Mouse (Mus musculus): ENCODE measurements around the gene Sub1.
A peak's percentile ranks its signal among the peaks of the same experiment; 100 is the strongest.

Gene Sub1

GRCm38 (mm10) chr15:11996883-11997282, at the start of gene Sub1:
TSS of gene Sub1 (minus strand) at chr15:11996983.
- DNase-seq (ENCODE audit: low spot score), result no peak

- no peak for DNase-seq (ENCODE audit: low spot score)
Observed at GRCm38 (mm10) chr15:12040407-12040710, 43.6 kb upstream of the Sub1 start.

- no peak for DNase-seq (ENCODE audit: low spot score)
Observed at GRCm38 (mm10) chr15:12039671-12040406, 43.1 kb upstream of the Sub1 start.

GRCm38 (mm10) chr15:12039256-12039655, 42.5 kb upstream of the Sub1 start:
- no peak for DNase-seq (ENCODE audit: low spot score)

- DNase-seq (ENCODE audit: low spot score), result no peak
Observed at GRCm38 (mm10) chr15:12037866-12038625, 41.3 kb upstream of the Sub1 start.

GRCm38 (mm10) chr15:12037217-12037616, 40.4 kb upstream of the Sub1 start:
- DNase-seq (ENCODE audit: low spot score), result peak; percentile 25

- DNase-seq (ENCODE audit: low spot score), result no peak
Observed at GRCm38 (mm10) chr15:12036675-12037074, 39.9 kb upstream of the Sub1 start.

GRCm38 (mm10) chr15:12034317-12034716, 37.5 kb upstream of the Sub1 start:
- no peak for DNase-seq (ENCODE audit: low spot score)

- no peak for DNase-seq (ENCODE audit: low spot score)
Observed at GRCm38 (mm10) chr15:12033155-12033554, 36.4 kb upstream of the Sub1 start.

GRCm38 (mm10) chr15:12032512-12032911, 35.7 kb upstream of the Sub1 start:
- no peak for DNase-seq (ENCODE audit: low spot score)

GRCm38 (mm10) chr15:12031861-12032260, 35.1 kb upstream of the Sub1 start:
- no peak for DNase-seq (ENCODE audit: low spot score)

GRCm38 (mm10) chr15:12030221-12030620, 33.4 kb upstream of the Sub1 start:
- no peak for DNase-seq (ENCODE audit: low spot score)

GRCm38 (mm10) chr15:12027807-12028206, 31.0 kb upstream of the Sub1 start:
- no peak for DNase-seq (ENCODE audit: low spot score)

GRCm38 (mm10) chr15:12026932-12027450, 30.2 kb upstream of the Sub1 start:
- no peak for DNase-seq (ENCODE audit: low spot score)

GRCm38 (mm10) chr15:12026026-12026425, 29.2 kb upstream of the Sub1 start:
- no peak for DNase-seq (ENCODE audit: low spot score)

- DNase-seq (ENCODE audit: low spot score), result no peak
Observed at GRCm38 (mm10) chr15:12025341-12025740, 28.6 kb upstream of the Sub1 start.

- no peak for DNase-seq (ENCODE audit: low spot score)
Observed at GRCm38 (mm10) chr15:12024791-12025268, 28.0 kb upstream of the Sub1 start.

- DNase-seq (ENCODE audit: low spot score), result no peak
Observed at GRCm38 (mm10) chr15:12019443-12019842, 22.7 kb upstream of the Sub1 start.

GRCm38 (mm10) chr15:12018428-12018757, 21.6 kb upstream of the Sub1 start:
- DNase-seq (ENCODE audit: low spot score), result no peak

GRCm38 (mm10) chr15:12017700-12018427, 21.1 kb upstream of the Sub1 start:
- DNase-seq (ENCODE audit: low spot score), result no peak

- no peak for DNase-seq (ENCODE audit: low spot score)
Observed at GRCm38 (mm10) chr15:12014197-12014905, 17.6 kb upstream of the Sub1 start.
